In the genomic region with DNA sequence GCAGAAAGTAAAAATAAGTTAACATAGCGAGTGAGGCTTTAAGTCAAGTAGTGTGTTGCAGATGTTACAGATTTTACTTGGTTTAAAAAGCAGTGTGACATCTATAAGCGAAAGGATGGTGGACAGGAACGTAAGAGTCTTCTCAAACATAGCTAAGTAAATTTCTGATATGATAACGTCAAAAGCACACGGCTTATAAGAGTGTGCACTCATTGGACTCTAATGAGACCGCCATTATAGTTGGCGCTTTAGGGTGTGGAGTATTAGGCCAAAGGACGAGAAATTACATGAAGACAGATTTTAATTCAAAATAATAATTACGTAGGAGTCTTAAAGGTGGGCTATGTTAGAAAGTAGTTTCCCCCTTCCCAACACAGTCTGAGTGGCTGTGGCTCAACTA, we compare ENCODE assay signal across 10 mouse cellular contexts. TPM values are rescaled to one million over a fixed set of nuclear protein-coding genes. Genes with fewer than 3 reads are reported as not detected.
A peak's percentile ranks its signal among the peaks of the same experiment; 100 is the strongest.
DNase-seq lines count a peak whose midpoint lies in the region; ATAC-seq and TF ChIP-seq lines count a peak whose summit lies in the region.
"Had no signal": no experiment of that assay in that cellular context is flagged by ENCODE, and none has a peak within 500 bp of the region (broad histone marks: within the 10 kb centered on the region; RNA-seq: fewer than 3 reads in every experiment).

No protein-coding gene starts in this region.

- no peak overlapping the region for H3K27ac ChIP-seq in lung, postnatal 0 days (ENCODE audit: low read length)
- peak overlapping the region; percentile 88 for H3K27ac ChIP-seq in forebrain, embryonic 10.5 days
- no peak overlapping the region for H3K27ac ChIP-seq in limb, embryonic 12.5 days
- H3K27ac ChIP-seq in neural tube, embryonic 15.5 days (replicated peaks), result peak overlapping the region; percentile 72; the same call in 1 of the 2 replicates

- H3K27me3 ChIP-seq in lung, postnatal 0 days (replicated peaks; ENCODE audit: insufficient read depth, low read length), result no peaks in the 10 kb centered on the region
- peaks cover 19% of the 10 kb centered on the region for H3K27me3 ChIP-seq in forebrain, embryonic 10.5 days (ENCODE audit: poor library complexity, severe bottlenecking)
- peaks cover 28% of the 10 kb centered on the region for H3K27me3 ChIP-seq in limb, embryonic 12.5 days
- H3K27me3 ChIP-seq in neural tube, embryonic 15.5 days (replicated peaks), result peaks cover 14% of the 10 kb centered on the region

- peak overlapping the region; percentile 73 for H3K4me3 ChIP-seq in lung, postnatal 0 days (ENCODE audit: low read depth, low read length)
- H3K4me3 ChIP-seq in forebrain, embryonic 10.5 days, result peak overlapping the region; percentile 99
- H3K4me3 ChIP-seq in limb, embryonic 12.5 days (replicated peaks), result peak overlapping the region; percentile 97
- peak overlapping the region; percentile 100 for H3K4me3 ChIP-seq in neural tube, embryonic 15.5 days (replicated peaks)

- H3K36me3 ChIP-seq in lung, postnatal 0 days (ENCODE audit: insufficient read depth, low read length), result no peaks in the 10 kb centered on the region
- no peaks in the 10 kb centered on the region for H3K36me3 ChIP-seq in forebrain, embryonic 10.5 days (replicated peaks)
- H3K36me3 ChIP-seq in limb, embryonic 12.5 days, result no peaks in the 10 kb centered on the region
- no peaks in the 10 kb centered on the region for H3K36me3 ChIP-seq in neural tube, embryonic 15.5 days

- peak overlapping the region; percentile 94 for H3K4me2 ChIP-seq in lung, postnatal 0 days (replicated peaks; ENCODE audit: low read depth, low read length)
- H3K4me2 ChIP-seq in limb, embryonic 12.5 days, result peak overlapping the region; percentile 82
- H3K4me2 ChIP-seq in neural tube, embryonic 15.5 days, result peak overlapping the region; percentile 74

- no peak for TF ChIP-seq EP300 in lung, postnatal 0 days (IDR thresholded peaks at IDR 0.05)

- no peak for ATAC-seq in lung, postnatal 0 days
- ATAC-seq in limb, embryonic 12.5 days (ENCODE audit: insufficient number of reproducible peaks, insufficient read depth, low FRiP score, low TSS enrichment, low read depth), result no peak
- peak; percentile 46; the same call in 1 of the 2 replicates for ATAC-seq in neural tube, embryonic 15.5 days (ENCODE audit: low FRiP score)

- H3K4me1 ChIP-seq in lung, postnatal 0 days (ENCODE audit: insufficient read depth, low read depth, low read length), result no peaks in the 10 kb centered on the region
- H3K4me1 ChIP-seq in forebrain, embryonic 10.5 days, result peaks cover 15% of the 10 kb centered on the region
- H3K4me1 ChIP-seq in limb, embryonic 12.5 days (replicated peaks), result peaks cover 8% of the 10 kb centered on the region; the same call in 1 of the 2 replicates
- H3K4me1 ChIP-seq in neural tube, embryonic 15.5 days, result peaks cover 16% of the 10 kb centered on the region

- TF ChIP-seq CTCF in lung, postnatal 0 days (IDR thresholded peaks at IDR 0.05), result no peak

- H3K9ac ChIP-seq in lung, postnatal 0 days (replicated peaks; ENCODE audit: low read depth), result no peak overlapping the region
- peak overlapping the region; percentile 90; the same call in 1 of the 2 replicates for H3K9ac ChIP-seq in limb, embryonic 12.5 days (replicated peaks)
- peak overlapping the region; percentile 95 for H3K9ac ChIP-seq in neural tube, embryonic 15.5 days (replicated peaks)

- H3K9me3 ChIP-seq in lung, postnatal 0 days (ENCODE audit: low read length), result no peaks in the 10 kb centered on the region
- H3K9me3 ChIP-seq in forebrain, embryonic 10.5 days, result no peaks in the 10 kb centered on the region
- no peaks in the 10 kb centered on the region for H3K9me3 ChIP-seq in limb, embryonic 12.5 days
- H3K9me3 ChIP-seq in neural tube, embryonic 15.5 days (replicated peaks), result no peaks in the 10 kb centered on the region

- WGBS in lung, postnatal 0 days, result 39% methylated on average over 9 of the region's 9 CpGs
- 51% methylated on average over 9 of the region's 9 CpGs for WGBS in forebrain, embryonic 10.5 days
- 51% methylated on average over 9 of the region's 9 CpGs for WGBS in limb, embryonic 12.5 days
- 47% methylated on average over 9 of the region's 9 CpGs for WGBS in neural tube, embryonic 15.5 days

- no peak for DNase-seq in lung, postnatal 0 days (ENCODE audit: low spot score)
- DNase-seq in lung, postnatal 4 days, result no peak
- no peak for DNase-seq in forebrain, embryonic 10.5 days (ENCODE audit: extremely low spot score, low spot score)
- DNase-seq in frontal cortex, postnatal 25 days (ENCODE audit: low spot score in 2 of 2), result no peak
- no peak for DNase-seq in gastrocnemius, postnatal 25 days
- DNase-seq in lung, postnatal 10 days, result no peak

RNA-seq across cellular contexts. Expression of a gene that starts 0.4 kb away (rescaled TPM):
- 20.9 and 26.4 TPM in 2 replicates for polyA plus RNA-seq in lung, postnatal 0 days (2015; fragmentation: Nextera tagmentation; extraction: Ambion mirVana)
- polyA plus RNA-seq in forebrain, embryonic 10.5 days (2016; fragmentation: Nextera tagmentation; extraction: Ambion mirVana), result 36.0 and 40.2 TPM in 2 replicates
- polyA plus RNA-seq in limb, embryonic 12.5 days (2016; fragmentation: Nextera tagmentation; extraction: Ambion mirVana), result 35.1 and 37.7 TPM in 2 replicates
- 37.7 and 39.2 TPM in 2 replicates for polyA plus RNA-seq in neural tube, embryonic 15.5 days (2015; fragmentation: Nextera tagmentation; extraction: Ambion mirVana)
- total RNA-seq in gastrocnemius, postnatal 25 days (2021), result 10 to 100 TPM; 13.8 to 20.6 TPM

RNA-seq across cellular contexts. Expression of a gene that starts 1.1 kb away (rescaled TPM):
- polyA plus RNA-seq in lung, postnatal 0 days (2015; fragmentation: Nextera tagmentation; extraction: Ambion mirVana), result 48.3 and 57.0 TPM in 2 replicates
- polyA plus RNA-seq in forebrain, embryonic 10.5 days (2016; fragmentation: Nextera tagmentation; extraction: Ambion mirVana), result 4.5 and 5.7 TPM in 2 replicates
- 11.4 and 14.0 TPM in 2 replicates for polyA plus RNA-seq in limb, embryonic 12.5 days (2016; fragmentation: Nextera tagmentation; extraction: Ambion mirVana)
- 3.0 and 4.4 TPM in 2 replicates for polyA plus RNA-seq in neural tube, embryonic 15.5 days (2015; fragmentation: Nextera tagmentation; extraction: Ambion mirVana)
- total RNA-seq in gastrocnemius, postnatal 25 days (2021), result 1 to 10 TPM; 2.8 to 6.2 TPM

RNA-seq across cellular contexts. Expression of a gene that starts 20.2 kb away (rescaled TPM):
- polyA plus RNA-seq in lung, postnatal 0 days (2015; fragmentation: Nextera tagmentation; extraction: Ambion mirVana), result not detected in 2 replicates
- polyA plus RNA-seq in forebrain, embryonic 10.5 days (2016; fragmentation: Nextera tagmentation; extraction: Ambion mirVana), result 0.02 TPM in 1 of 2 replicates, not detected in the other
- not detected in 2 replicates for polyA plus RNA-seq in limb, embryonic 12.5 days (2016; fragmentation: Nextera tagmentation; extraction: Ambion mirVana)
- polyA plus RNA-seq in neural tube, embryonic 15.5 days (2015; fragmentation: Nextera tagmentation; extraction: Ambion mirVana), result 0.03 and 0.05 TPM in 2 replicates
- total RNA-seq in gastrocnemius, postnatal 25 days (2021), result not detected
- total RNA-seq: adrenal gland, postnatal 36 days; layer of hippocampus, adult 8-10 months had no signal

Comparison
In these comparisons a context has a peak if more than half of its experiments do, and no peak if none do; other contexts are left out.
1. H3K27ac ChIP-seq: peak in forebrain, embryonic 10.5 days (single experiment) and neural tube, embryonic 15.5 days (single experiment); none in lung, postnatal 0 days (single experiment) and limb, embryonic 12.5 days (single experiment).
2. Peak in every context shown above with its lines, with median percentiles within 50 percentile points of each other: H3K4me2 ChIP-seq and H3K4me3 ChIP-seq.